Mouse (Mus musculus): ENCODE data around the gene Tmem158. TPM values are rescaled to one million over a fixed set of nuclear protein-coding genes. Genes with fewer than 3 reads are reported as not detected.
A peak's percentile ranks its signal among the peaks of the same experiment; 100 is the strongest.

Gene Tmem158
- polyA plus RNA-seq, 1 experiment from 2014 or later = 30.4 TPM

DNA sequence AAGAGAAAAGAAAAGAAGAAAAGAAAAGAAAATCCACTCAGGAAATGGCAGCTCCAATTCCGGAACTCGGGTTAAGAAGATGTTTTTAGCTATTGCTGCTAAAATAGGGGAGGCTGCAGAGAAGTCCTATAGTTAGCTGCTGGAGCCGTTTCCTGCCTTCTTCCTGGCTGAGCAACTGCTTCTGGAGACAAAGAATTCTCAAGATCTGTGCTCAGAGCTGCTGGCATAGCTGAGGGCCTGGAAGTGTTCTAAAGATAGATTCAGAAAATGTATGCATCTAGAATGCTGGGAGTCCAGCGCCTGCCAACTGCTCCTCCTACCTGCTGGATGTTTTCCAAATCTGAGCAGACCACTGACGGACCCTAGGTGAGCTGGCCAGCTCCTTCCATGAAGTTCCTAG, 40.7 kb downstream of the Tmem158 start:
- Histone ChIP-seq H3K27me3 (ENCODE audit: control insufficient read depth, insufficient read depth, low read length) (peaks cover 7% of the 10 kb centered on the region), H3K4me3 (ENCODE audit: low read depth, low read length) (no peak overlapping the region), H3K27ac (ENCODE audit: low read depth, low read length) (no peak overlapping the region), H3K9me3 (ENCODE audit: control insufficient read depth, low read length) (no peaks in the 10 kb centered on the region), H3K36me3 (ENCODE audit: control insufficient read depth, insufficient read depth, low read length) (no peaks in the 10 kb centered on the region), H3K4me1 (ENCODE audit: control insufficient read depth, insufficient read depth, low read length) (no peaks in the 10 kb centered on the region), H3K9ac (replicated peaks; ENCODE audit: low read depth, low read length) (no peak overlapping the region), H3K4me2 (ENCODE audit: low read depth, low read length) (no peak overlapping the region)
- no peak for ATAC-seq (ENCODE audit: low read depth)
- 67% methylated on average over 5 of the region's 5 CpGs for WGBS

DNA sequence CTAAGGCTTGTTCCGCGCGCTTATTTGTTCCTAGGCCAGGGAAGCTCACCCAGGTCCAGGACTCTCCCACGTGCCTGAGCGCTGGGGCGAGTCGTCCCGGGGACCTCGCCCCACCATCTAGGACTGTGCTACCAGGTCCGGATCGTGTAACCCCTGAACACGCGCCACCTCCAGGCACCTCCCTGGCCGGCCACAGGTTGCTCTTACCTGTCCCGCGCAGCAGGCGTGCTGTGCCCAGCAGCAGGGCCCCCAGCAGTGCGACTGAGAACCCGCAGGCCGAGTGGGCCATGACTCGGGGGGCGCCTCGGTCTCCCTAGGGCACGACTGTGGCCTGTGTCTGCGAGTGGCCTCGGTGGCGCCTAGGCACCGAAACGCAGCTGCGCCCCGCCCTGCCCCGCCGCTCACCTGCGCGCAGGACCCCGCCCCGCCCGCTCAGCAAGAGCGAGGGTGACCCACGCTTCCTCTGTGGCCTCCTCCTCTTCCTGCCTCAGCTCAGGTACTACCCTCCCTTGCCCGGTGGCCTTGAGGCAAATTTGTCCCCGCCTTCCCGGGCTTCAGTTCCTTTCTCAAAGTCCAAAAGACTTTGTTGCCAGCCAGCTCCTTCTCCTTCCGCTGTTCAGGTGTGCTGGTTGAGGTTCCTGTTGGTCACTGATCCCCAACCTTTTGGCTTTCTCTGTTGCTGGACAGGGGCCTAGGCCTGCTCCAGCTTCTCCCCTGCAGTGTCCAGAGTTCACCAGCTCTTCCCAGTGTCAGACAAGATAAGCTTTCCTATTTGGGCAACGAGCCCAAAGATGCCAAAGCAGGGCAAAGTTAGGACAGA, 44.7 kb downstream of the Tmem158 start, which contains the start of gene Cdcp1:
TSS of gene Cdcp1 (minus strand) at position 418 of the 820 bp plus-strand sequence.
- Histone ChIP-seq H3K4me3 (ENCODE audit: low read depth, low read length) (no peak within 1 kb of the TSS; the same call in 1 of the 2 replicates), H3K9me3 (ENCODE audit: control insufficient read depth, low read length) (no peaks in the 10 kb centered on the region), H3K27ac (ENCODE audit: low read depth, low read length) (no peak within 1 kb of the TSS), H3K36me3 (ENCODE audit: control insufficient read depth, insufficient read depth, low read length) (no peaks in the 10 kb centered on the region), H3K27me3 (ENCODE audit: control insufficient read depth, insufficient read depth, low read length) (peaks cover 7% of the 10 kb centered on the region), H3K4me1 (ENCODE audit: control insufficient read depth, insufficient read depth, low read length) (no peaks in the 10 kb centered on the region), H3K4me2 (ENCODE audit: low read depth, low read length) (peak within 1 kb of the TSS; percentile 15; the same call in 1 of the 2 replicates), H3K9ac (replicated peaks; ENCODE audit: low read depth, low read length) (no peak within 1 kb of the TSS)
- 6% methylated on average over 45 of the region's 45 CpGs for WGBS
- no peak for ATAC-seq (ENCODE audit: low read depth)

DNA sequence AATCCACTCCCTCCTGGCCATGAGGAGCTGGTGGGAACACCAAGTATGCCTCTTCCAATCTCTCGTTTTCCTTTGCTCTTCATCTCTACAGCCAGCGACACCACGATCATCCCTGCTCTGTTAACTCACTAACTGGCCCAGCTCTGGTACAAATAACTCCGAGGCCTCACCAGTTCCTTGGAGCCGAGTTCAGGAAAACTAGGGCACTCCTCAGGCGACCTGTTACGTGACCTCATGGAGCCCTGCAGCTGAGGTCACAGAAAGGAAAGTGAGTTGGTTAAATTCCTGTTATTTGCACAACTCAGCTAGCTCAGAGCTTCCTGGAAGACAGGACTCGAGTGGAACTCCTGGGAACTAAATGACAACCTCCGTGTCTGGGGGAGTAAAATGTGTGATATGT, 47.2 kb downstream of the Tmem158 start:
- Histone ChIP-seq H3K36me3 (ENCODE audit: control insufficient read depth, insufficient read depth, low read length) (no peaks in the 10 kb centered on the region), H3K4me1 (ENCODE audit: control insufficient read depth, insufficient read depth, low read length) (no peaks in the 10 kb centered on the region), H3K27ac (ENCODE audit: low read depth, low read length) (no peak overlapping the region), H3K27me3 (ENCODE audit: control insufficient read depth, insufficient read depth, low read length) (peaks cover 7% of the 10 kb centered on the region), H3K9ac (replicated peaks; ENCODE audit: low read depth, low read length) (no peak overlapping the region), H3K9me3 (ENCODE audit: control insufficient read depth, low read length) (no peaks in the 10 kb centered on the region), H3K4me3 (ENCODE audit: low read depth, low read length) (no peak overlapping the region), H3K4me2 (ENCODE audit: low read depth, low read length) (no peak overlapping the region)
- ATAC-seq (ENCODE audit: low read depth) = no peak
- 79% methylated on average over 9 of the region's 9 CpGs for WGBS

Other genes with a start within 250 kb of the Tmem158 start
- 30.4 and 30.8 TPM in 2 replicates for gene Tmem42, start 239.4 kb downstream of the Tmem158 start, polyA plus RNA-seq (2014; fragmentation: Nextera tagmentation; extraction: Ambion mirVana)
- 0.55 and 0.71 TPM in 2 replicates for gene Tgm4, start 226.0 kb downstream of the Tmem158 start, polyA plus RNA-seq (2014; fragmentation: Nextera tagmentation; extraction: Ambion mirVana)
- 63.6 and 65.9 TPM in 2 replicates for gene Zdhhc3, start 147.6 kb downstream of the Tmem158 start, polyA plus RNA-seq (2014; fragmentation: Nextera tagmentation; extraction: Ambion mirVana)
- 71.9 and 76.9 TPM in 2 replicates for gene Exosc7, start 147.5 kb downstream of the Tmem158 start, polyA plus RNA-seq (2014; fragmentation: Nextera tagmentation; extraction: Ambion mirVana)
- not detected in 2 replicates for gene Clec3b, start 109.8 kb downstream of the Tmem158 start, polyA plus RNA-seq (2014; fragmentation: Nextera tagmentation; extraction: Ambion mirVana)
- gene Cdcp1, start 44.7 kb downstream of the Tmem158 start, polyA plus RNA-seq (2014; fragmentation: Nextera tagmentation; extraction: Ambion mirVana) = 0.08 and 0.17 TPM in 2 replicates
- gene Lars2, start 106.2 kb upstream of the Tmem158 start, polyA plus RNA-seq (2014; fragmentation: Nextera tagmentation; extraction: Ambion mirVana) = 1,192 and 1,233 TPM in 2 replicates
- gene Limd1, start 217.9 kb upstream of the Tmem158 start, polyA plus RNA-seq (2014; fragmentation: Nextera tagmentation; extraction: Ambion mirVana) = 9.7 and 14.7 TPM in 2 replicates

All from neural tube, embryonic 14.5 days (tissue).